Mouse (Mus musculus) C2C12 (cell line): ENCODE data around the gene Ncoa1.

ENCODE experiments used
- CTCF ChIP-seq: IDR thresholded peaks from one replicate; pipeline ENCODE4 v1.5.1; 2011; ENCODE audit not compliant: control insufficient read depth, insufficient read depth, insufficient read length
- MAX ChIP-seq: IDR thresholded peaks from one replicate; pipeline ENCODE4 v1.6.1; 2011; ENCODE audit warnings: mild to moderate bottlenecking, control low read depth
- MYOD1 ChIP-seq: IDR thresholded peaks from one replicate; pipeline ENCODE4 v1.6.1; 2011; ENCODE audit warnings: low read depth; ENCODE audit not compliant: control insufficient read depth, insufficient read length
- MYOG ChIP-seq: IDR thresholded peaks from one replicate; pipeline ENCODE4 v1.6.1; 2011; ENCODE audit not compliant: control insufficient read depth, insufficient read length; ENCODE audit errors: extremely low read depth
- USF1 ChIP-seq: IDR thresholded peaks from one replicate; pipeline ENCODE4 v1.6.1; 2011; ENCODE audit warnings: low read depth, mild to moderate bottlenecking, control low read depth, moderate library complexity

DNA sequence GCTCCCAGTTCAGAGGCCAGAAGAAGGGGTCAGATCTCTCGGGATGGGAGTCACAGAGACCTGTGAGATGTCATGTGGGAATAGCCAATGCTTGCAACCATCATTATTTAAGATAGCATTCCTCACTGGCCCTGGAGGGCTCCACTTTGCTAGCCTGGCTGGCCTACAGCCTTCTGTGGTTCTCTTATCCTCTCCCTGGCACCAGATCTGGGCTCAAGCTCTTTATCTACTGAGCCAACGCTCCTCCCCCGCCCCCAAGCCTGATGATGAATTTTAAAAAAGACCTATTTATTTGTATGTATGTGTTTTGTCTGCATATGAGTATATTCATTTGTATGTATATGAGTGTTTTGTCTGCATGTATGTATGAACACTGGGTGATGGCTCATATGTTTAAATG lies 197.1 kb downstream of the Ncoa1 start:
- TF ChIP-seq CTCF (no peak), MAX (no peak), USF1 (no peak), MYOG (no peak), MYOD1 (no peak)
